Mouse (Mus musculus) monocyte, adult 2 months (primary cell): ENCODE data around the gene Arl8a.
"Not testable (repeated sequence)": the region's sequence is repeated elsewhere in the genome, so short reads cannot be mapped to it uniquely, and the experiment has no call there.

Experiments used
- DNase-seq, 2 experiments: peaks; one replicate each; pipeline ENCODE4 v3.0.0; 2022; ENCODE audit warnings: low spot score in 2 of 2, low read depth in 1 of 2

Gene Arl8a

DNA sequence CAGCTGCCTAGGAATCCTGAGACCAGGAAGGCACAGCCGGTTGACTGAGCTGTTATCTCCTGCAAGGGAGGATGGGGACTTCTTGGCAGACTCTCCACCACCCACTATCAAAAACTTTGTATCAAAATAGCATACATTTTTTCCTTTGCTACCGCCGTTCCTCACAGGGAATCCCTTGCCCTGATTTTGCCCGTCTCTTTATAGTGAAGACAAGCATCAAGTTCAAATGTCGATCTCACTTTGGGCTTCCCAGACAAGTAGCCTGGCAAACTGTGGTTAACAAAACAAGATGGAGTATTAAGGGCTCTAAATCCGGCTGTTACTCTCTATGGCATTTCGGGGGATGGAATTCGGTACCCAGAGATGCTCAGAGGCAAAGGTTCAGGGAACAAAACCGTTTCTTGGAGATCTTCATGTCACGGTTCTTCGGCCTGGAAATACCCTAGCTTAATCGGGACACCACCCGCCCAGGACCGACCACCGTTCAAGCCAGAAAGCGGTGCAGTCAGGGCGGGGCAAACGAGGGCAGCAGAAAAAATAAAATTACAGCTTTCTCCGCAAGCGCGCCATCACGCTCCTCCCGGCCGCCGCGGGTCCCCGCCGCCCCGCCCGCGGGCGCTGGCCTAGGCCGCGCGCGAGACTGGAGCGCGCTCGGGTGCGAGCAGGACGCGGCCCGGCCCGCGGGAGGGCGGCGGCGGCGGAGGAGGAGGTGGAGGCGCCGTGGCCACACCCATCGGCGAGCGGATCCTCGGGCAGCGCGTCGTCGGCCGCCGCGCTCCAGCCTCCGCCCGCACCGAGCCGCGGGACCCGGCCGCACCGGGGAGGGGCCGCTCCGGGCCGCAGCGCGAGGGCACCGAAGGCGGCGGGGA lies at the start of gene Arl8a:
Arl8a (plus strand) TSS at position 748 of the 869 bp plus-strand sequence.
- DNase-seq, result peak; percentile 30 to 64

DNA sequence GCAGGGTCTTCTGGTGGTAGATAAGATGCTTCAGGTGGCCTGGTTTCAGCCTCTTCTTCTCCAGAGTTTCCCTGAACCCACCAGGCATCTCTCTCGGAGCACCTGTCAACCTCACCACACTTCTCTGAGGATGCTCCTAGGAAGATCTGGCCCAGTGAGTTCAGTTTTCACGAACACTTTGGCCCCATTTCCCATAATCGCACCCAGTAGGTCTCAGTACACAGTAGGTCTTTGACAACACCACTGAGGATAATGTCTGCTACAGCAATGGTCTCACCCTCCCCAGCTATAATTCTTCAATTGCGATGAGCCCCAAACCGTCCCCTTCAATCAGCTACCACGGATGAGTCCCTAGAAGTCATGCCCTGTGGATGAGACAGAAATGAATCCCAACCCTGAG lies 49.2 kb upstream of the Arl8a start:
- DNase-seq, result no peak

DNA sequence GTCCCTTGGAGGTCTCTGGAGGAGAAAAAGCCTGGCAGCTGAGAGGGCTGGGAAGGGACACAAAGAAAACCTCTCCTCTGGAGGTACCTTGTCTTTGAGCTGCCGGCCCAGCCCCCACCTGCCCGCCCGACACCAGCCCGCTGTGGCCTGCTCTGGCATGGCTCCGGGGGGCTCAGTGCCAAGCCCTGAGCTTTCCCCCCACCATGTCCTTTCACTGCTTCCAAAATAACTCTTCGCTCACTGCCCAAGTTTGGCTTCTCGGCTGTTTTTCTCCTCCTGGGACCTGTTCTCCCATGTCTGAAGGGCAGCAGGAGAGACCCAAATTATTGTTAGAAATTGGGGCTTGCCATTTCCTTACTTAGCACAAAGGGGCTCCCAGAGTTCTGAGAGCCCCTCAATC lies 48.2 kb upstream of the Arl8a start:
- no peak for DNase-seq

DNA sequence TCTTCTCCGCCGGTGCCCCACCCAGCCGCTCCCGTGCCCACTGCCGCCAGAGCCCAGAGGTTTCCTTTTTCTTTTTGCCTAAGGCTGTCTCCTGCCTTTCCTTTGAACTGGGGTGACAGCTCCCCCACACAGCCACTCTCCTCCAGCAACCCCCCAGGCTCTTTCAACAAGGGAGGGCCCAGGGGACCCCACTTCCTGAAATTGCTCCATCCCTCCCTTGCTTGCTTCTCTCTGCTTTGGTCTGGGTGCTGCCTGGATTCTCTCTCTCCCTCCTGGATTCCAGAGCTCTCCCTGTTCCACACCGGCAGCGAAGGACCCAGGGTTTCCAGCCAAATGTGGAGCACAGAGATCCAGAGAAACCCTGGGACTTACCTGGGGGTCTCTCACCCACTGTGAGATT lies 46.2 kb upstream of the Arl8a start:
- no peak for DNase-seq

DNA sequence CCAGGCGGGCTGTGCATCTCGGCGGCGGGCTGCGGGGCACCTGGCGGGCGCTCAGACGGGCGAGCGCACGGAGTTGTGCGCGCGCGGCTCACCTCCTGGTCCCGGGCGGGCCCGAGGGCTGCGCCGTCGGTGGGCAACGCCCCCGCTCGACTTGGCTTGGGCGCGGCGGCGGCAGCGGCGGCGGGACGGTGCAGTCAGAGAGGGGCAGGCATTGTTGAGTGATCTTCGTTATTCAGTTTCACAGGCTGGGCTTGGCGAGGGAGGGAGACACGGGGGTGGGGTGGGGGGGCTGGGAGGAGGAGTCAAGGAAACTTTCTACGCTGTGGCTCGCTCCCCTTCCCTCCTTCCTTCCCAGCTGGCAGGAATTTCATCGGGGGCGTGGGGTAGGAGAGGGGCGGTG lies 41.5 kb upstream of the Arl8a start, which contains the start of gene Lgr6:
Lgr6 (minus strand) TSS at position 153 of the 400 bp plus-strand sequence.
- DNase-seq, result no peak

DNA sequence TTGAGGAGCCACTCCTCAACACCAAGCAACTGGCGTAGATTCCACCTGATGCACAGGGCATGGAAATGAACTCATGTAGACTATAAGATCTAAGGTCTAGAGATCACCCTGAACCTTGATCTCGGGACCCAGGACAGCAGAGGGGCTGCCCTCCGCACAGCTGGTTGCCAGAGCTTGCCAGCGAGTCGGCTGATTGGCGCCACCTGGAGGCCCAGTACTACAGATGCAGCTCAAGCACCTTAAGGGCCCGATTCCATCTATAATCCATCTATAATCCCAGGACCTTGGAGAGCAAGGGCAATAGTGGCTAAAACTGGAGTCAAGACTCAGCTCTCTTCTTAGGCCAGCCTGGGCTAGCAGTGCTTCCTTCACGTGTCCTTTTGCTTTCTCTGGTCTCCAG lies 40.7 kb upstream of the Arl8a start:
- peak in 1 of 2 experiments; percentile 48 for DNase-seq

DNA sequence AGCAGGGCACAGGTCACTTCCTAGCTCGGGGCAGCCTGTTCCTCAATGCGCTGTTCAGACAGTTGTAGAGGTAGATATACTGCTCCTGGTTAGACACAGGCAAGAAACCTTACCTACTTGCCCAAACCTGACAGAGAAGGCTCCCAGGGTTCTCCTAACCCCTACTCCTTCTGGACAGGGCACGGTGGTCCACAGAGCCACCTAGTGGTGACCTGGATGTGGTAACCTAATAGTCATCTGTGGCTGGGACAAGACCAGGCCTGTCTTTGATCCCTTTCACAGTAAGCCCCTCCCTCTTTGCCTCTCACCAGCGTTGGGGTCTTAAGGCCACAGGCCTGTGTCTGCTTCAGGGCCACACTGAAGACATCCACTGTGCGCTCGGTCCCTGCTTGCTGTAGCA lies 38.0 kb upstream of the Arl8a start:
- no peak for DNase-seq

DNA sequence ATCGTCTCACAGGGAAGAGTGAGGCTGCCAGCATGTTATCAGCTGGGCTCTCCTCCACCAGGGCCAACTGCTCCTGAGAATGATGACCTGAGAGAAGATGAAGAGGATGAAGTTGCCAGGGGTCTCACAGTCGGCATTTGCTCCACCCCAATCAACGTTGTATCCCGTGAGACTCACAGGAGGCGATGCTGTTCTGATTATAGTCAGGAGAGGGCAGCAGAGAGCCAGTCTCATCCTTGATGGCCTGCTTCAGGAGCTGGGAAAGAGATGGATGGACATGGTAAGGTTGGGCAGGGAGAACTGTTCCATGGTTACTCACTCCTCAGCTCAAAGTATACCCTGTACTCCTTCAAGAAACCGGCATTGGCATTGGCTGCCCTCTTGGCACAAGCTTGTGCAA lies 36.5 kb upstream of the Arl8a start:
- DNase-seq, result peak in 1 of 2 experiments; percentile 34

DNA sequence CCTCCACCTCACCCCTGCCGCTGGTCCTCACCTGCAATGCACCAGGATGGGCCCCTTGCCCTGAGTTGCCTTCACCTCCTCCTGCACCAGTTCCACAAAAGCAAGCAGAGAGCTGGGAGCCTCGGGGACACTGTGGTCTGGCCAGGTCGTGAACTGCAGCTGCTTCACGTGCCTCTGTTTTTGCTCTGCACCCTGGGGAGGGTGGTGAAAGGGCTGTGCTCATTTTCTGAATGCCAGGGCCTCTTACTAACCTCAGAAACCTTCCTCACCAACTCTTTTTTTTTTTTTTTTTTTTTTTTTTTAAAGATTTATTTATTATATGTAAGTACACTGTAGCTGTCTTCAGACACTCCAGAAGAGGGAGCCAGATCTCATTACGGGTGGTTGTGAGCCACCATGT lies 35.4 kb upstream of the Arl8a start:
- DNase-seq, result not testable (repeated sequence)

DNA sequence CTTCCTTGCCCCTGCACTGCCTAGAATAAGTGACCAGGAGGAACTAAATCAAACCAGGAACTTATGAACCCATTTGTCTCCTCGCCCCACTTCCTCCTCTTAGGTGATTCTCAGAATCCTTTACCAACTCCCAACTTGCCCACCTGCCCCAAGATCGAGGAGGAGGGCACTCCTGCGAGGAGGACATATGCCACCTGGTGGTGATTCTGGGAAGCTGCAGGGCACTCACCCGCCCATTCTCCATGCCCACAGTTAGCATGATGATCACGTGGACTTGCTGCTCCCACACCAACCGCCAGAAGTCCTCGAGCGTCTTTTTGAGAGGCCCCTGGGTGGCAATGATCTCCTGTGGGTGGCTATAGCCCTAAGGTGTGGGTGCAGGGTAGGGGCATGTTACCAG lies 34.0 kb upstream of the Arl8a start:
- DNase-seq, result no peak

DNA sequence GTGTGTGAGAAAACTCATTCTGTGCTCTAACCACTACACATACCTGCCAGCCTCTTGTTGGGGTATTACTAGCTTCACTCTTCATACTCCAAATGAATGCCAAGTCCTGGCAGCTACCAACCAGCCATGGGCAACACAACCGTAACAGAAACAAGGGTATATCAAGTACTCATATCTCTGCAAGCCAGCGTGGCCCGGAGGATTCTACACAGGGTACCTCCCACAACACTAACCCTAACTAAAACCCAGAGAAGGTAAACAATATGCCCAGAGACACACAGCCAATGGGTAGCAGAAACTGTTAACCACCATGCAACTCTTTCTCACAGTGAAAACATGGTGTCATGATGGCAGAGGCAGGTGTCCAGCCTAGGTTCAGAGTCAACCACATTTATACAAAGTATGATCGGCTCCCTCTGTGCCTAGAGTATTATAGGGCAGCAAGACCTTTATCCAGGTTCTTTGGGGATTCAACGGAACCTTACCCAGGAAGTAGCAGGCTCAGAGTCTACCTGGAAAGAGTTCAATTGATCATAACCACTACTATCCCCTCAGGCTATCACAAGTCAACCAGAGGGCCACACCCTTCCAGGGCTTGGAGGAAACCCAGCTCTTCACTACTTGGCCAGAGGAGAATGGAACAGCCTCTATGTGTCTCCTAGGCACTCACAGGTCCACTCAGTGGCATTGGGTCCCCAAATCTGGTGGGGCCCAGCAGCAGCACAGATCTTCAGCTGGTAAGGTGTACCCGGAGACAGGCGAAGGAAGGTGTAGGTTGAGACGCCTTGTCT lies 21.9 kb upstream of the Arl8a start:
- no peak for DNase-seq

DNA sequence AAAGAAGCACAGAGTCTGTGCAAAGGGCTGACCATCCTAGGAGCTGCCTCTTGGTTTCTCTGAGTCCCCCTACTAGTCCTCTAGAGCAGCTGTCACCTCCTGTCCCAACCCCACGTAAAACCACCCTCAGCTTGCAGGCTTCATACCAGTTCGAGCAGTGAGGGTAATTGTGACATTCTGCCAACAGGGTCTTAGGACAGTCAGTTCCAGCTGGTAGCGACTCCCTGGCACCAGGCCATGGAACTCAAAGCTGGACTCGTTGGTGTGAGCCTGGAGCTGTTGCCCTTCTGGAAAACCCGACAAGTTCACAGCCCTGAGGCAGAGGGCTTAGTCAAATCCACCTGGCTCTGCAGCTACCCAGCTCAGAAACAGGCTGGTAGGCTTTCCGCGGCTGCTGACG lies 20.6 kb upstream of the Arl8a start:
- DNase-seq, result no peak

DNA sequence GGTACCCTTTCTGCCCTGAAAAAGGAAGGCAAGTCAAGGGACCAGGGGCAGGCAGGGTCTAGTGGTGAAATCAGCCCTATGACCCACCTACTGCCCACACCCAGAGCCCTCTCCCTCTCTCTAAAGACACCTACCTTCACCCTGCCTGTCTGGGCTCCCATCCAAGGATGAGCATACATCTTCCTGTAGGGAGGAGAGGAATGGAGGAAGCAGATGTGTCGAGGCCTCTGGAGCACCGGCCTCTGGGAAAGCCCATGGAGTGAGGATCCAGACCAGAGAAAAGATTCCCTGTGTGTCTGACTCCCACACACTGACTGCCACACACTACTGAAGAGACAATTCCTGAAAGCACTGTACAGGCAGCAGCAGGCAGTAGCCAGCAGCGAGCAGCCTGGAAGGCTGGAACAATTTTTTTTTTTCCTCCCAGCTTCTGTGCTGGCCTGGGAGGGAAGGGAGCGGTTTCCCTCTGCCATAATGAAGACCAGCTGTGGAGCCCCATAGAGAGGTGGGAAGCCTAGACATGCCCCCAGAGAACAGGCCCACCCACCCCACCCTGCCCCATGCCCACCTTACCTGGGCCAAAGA lies 20.1 kb upstream of the Arl8a start:
- DNase-seq, result no peak

DNA sequence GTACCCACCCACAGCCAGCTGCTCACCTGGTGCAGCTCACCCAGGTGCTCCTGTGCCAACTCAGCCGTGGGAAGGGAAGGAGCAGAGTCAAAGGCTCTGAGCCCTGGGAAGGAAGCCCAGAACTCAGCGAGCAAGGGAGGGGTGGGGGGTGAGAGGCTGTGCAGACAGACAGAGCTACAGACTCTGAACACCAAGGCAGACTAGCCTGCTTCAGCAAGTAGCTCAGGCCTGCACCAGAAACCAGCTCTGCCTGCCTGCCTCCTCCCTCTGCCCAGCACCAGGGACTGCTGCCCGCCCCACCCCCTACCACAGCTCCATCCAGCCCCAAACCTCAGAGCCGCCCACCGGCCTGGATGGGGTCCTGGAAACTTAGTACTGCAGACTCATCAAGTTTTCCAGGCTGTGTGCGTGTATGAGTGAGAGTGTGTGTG lies 18.6 kb upstream of the Arl8a start:
- no peak for DNase-seq

DNA sequence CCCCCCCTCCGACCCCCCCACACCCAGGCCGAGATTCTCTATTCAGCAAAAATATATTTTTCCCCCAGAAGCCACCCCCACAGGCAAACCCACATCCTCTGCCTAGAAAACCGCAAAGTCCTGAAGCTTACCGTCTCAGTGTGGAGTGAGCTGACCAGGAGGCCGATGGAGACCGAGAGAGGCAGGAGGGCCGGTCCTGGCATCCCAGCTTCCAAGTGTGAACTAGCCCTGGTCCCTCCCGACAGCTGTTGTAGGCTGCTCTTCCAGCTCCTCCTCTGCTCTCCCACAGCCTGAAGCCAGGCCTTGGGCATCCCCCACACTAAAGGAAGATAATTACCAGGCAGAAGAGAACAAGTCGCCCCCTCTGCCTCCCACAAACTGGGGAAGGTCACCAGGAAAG lies 17.6 kb upstream of the Arl8a start:
- DNase-seq, result no peak

DNA sequence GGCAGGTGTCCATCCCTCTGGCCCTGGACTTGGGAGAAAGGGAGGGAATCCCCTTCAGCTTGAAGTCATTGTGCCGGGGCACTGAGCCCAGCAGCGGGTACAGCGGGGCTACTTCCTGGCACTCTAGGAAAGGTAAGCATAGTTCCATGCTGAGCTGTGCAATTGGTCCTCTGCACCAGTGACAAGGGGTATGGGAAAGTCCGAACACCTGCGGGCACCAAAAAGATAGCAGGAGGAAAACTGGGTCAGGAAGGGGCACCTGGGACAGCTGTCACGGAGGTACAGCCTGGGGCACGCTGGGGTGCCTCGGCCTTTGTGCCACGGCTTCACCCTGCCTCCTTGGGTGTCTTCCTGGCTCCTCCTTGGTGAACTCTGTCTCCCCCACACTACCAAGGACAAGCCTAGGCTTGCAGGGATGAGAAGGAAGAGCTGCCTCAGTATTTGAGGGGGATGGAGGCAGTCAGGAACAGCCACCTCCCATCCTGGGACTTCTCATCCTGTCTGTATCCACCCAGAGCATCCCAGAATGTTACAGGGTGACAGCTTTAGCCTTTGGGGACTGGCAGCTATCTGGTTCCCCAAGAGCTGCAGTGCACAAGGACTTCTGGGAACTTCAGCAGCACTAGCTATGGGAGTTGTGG lies 17.0 kb upstream of the Arl8a start:
- DNase-seq, result no peak

DNA sequence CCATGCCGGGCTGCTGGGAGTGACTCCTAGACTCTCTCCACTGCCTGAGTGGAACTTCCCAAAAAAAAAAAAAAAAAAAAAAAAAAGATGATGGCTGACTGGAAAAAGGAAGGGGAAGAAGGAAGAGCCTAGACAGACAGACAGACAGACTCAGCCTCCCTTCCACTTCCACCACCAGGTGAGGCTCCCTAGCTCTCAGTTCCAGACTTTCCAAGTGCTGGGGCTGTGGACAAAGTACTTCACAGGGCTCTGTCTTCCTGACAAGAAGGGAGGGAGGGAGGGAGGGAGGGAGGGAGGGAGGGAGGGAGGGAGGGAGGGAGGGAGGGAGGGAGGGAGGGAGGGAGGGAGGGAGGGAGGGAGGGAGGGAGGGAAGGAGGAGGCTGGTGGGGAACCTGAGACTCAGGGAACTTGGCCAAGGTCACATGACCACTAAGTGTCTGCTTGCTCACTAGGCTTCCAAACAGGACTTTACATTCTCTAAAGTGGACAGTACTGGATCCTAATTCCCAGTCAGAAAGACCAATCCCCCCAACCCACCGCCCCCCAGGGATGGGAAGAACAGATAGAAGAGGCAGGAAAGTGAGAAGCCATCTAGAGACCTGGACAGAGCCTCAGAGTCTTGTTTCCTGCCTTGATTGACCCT lies 16.1 kb upstream of the Arl8a start:
- no peak for DNase-seq

DNA sequence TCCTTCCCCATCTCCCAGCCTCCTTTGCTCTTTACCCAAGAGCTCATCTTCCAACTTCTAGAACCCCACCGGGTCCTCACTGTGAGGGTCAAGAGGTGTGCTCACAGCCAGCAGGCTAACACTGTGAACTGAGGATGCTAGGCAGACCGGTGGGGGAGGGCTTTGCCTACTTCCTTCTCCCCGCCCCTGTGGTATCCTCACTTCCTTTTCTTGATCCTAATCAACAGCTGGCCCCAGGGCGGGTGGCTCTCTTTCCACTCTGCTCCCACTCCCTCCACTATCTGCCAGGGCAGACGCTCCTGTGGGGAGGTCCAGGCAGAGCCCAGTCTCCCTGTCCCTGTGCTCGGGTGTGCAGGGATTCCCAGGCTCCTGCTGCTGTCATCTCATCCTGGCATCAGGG lies 15.6 kb upstream of the Arl8a start:
- peak; percentile 39 to 49 for DNase-seq

DNA sequence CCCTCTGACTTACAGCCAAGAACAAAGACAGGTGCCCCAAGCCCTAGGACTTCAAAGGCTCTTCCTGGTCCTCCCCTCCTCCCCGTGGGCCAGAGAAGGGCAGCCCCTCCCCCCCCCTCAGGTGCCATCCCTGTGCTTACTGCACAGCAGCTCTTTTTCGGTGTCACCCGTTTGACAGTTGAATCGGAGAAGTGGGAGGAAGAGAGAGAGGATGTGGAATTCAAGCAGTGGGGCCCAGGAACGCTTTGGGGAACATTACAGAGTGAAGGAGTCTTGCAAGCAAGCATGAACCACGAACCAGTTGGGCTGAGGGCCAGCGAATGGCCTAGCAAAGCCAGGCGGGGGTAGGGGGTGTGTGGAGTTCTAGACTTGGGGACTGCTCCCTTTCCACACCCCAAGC lies 15.1 kb upstream of the Arl8a start:
- no peak for DNase-seq

DNA sequence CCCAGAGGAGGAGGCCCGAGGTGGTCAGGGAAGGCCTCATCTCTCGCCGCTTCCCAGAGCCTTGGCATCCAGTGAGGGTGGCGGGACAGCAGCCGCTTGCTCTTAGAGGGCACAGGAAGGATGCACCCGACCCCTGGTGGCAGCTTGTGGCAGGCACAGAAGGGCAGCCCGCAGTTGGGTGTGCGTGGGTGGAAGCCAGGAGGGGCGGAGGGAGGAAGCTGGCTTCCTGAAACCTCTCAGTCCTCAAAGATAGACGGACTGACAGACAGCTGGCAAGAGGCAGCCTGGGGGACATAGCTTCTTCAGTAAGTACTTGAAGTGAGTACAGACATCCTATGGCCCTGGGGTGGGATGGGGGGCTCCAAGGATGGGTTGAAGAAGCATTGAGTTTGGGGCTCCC lies 14.2 kb upstream of the Arl8a start, which contains the start of gene Ptpn7:
Ptpn7 (plus strand) TSS at position 228 of the 400 bp plus-strand sequence.
- DNase-seq, result peak; percentile 70 to 85

DNA sequence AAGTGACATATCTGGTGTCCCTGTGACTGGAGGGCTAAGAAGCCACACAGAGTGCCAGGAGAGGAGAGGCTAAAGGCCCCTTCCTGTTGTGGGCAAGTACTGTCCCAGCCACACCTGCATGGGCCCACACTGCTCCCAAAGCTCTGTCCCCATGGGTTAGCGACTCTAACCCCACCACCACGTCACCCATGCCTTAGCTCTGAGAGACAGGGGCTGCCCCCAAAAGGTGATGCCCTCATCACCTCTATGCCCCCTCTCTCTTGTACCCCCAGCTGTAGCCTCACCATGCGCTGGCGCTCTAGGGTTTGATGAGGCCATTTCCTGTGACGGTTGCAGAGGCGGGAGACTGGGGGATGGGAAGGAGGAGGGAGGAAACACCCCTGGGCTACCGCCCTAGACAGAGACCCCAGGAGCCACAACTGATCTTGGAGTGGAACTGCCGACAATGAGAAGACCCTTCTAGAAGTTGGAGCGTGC lies 13.7 kb upstream of the Arl8a start:
- no peak for DNase-seq
